Mouse (Mus musculus) retina, embryonic 14.5 days (tissue): ENCODE data around the gene Mapk9.
A peak's percentile ranks its signal among the peaks of the same experiment; 100 is the strongest.

Experiments
- DNase-seq: peaks from one replicate; pipeline ENCODE4 v3.0.0-alpha.2; 2015; ENCODE audit warnings: low spot score

The Mapk9 gene

GRCm38 (mm10) chr11:49840666-49841065 is 5.9 kb upstream of the Mapk9 start:
- no peak for DNase-seq

- no peak for DNase-seq
Measured at GRCm38 (mm10) chr11:49841886-49842285, 4.7 kb upstream of the Mapk9 start.

- no peak for DNase-seq
Measured at GRCm38 (mm10) chr11:49842718-49843117, 3.8 kb upstream of the Mapk9 start.

GRCm38 (mm10) chr11:49844311-49844710 is 2.2 kb upstream of the Mapk9 start:
- DNase-seq = no peak

- peak; percentile 73 for DNase-seq
Measured at GRCm38 (mm10) chr11:49844969-49845368, 1.6 kb upstream of the Mapk9 start.

GRCm38 (mm10) chr11:49845958-49846357 is 593 bp upstream of the Mapk9 start:
- DNase-seq = no peak

- DNase-seq = peak; percentile 60
Measured at GRCm38 (mm10) chr11:49847071-49847810, 690 bp downstream of the Mapk9 start.

- DNase-seq = no peak
Measured at GRCm38 (mm10) chr11:49847811-49848078, 1.2 kb downstream of the Mapk9 start.

GRCm38 (mm10) chr11:49848080-49848815 is 1.7 kb downstream of the Mapk9 start:
- peak; percentile 13 for DNase-seq

- no peak for DNase-seq
Measured at GRCm38 (mm10) chr11:49850331-49850730, 3.8 kb downstream of the Mapk9 start.

GRCm38 (mm10) chr11:49855144-49855543 is 8.6 kb downstream of the Mapk9 start:
- DNase-seq = no peak

- no peak for DNase-seq
Measured at GRCm38 (mm10) chr11:49861139-49861538, 14.6 kb downstream of the Mapk9 start.

- DNase-seq = no peak
Measured at GRCm38 (mm10) chr11:49863926-49864325, 17.4 kb downstream of the Mapk9 start.

- no peak for DNase-seq
Measured at GRCm38 (mm10) chr11:49867320-49867719, 20.8 kb downstream of the Mapk9 start.

- peak; percentile 82 for DNase-seq
Measured at GRCm38 (mm10) chr11:49869762-49870161, 23.2 kb downstream of the Mapk9 start.

GRCm38 (mm10) chr11:49871914-49872313 is 25.4 kb downstream of the Mapk9 start:
- peak; percentile 85 for DNase-seq

GRCm38 (mm10) chr11:49872779-49873178 is 26.2 kb downstream of the Mapk9 start:
- DNase-seq = no peak

- DNase-seq = no peak
Measured at GRCm38 (mm10) chr11:49876948-49877817, 30.6 kb downstream of the Mapk9 start.

GRCm38 (mm10) chr11:49879950-49880642 is 33.5 kb downstream of the Mapk9 start:
- DNase-seq = no peak

GRCm38 (mm10) chr11:49883394-49883793 is 36.8 kb downstream of the Mapk9 start:
- DNase-seq = no peak

- DNase-seq = peak; percentile 7
Measured at GRCm38 (mm10) chr11:49888469-49888868, 41.9 kb downstream of the Mapk9 start.

- DNase-seq = no peak
Measured at GRCm38 (mm10) chr11:49891993-49892392, 45.4 kb downstream of the Mapk9 start.
